Mouse (Mus musculus): ENCODE results near the gene Lama2.

- peak; percentile 84 for TF ChIP-seq CTCF (IDR thresholded peaks at IDR 0.05)
- TF ChIP-seq EP300 (IDR thresholded peaks at IDR 0.05), result no peak
These were observed 486.4 kb downstream of the Lama2 start for GRCm38 (mm10) chr10:27133135-27133534.

Data from lung, postnatal 0 days (tissue).